Mouse (Mus musculus) limb, embryonic 10.5 days (tissue): ENCODE results near the gene Fez1. TPM values are rescaled to one million over a fixed set of nuclear protein-coding genes. Genes with fewer than 3 reads are reported as not detected.
A peak's percentile ranks its signal among the peaks of the same experiment; 100 is the strongest.

Experiments used
- DNase-seq: peaks from one replicate; pipeline ENCODE4 v3.0.0-alpha.2; 2017; ENCODE audit warnings: low spot score
- H3K27ac ChIP-seq: fragments of 300-500 bp; sonication (generic); 2 replicates; pipeline ENCODE4 v1.5.1; 2016; ENCODE audit warnings: mild to moderate bottlenecking
- H3K27me3 ChIP-seq: fragments of 300-500 bp; sonication (generic); 2 replicates; pipeline ENCODE4 v1.6.1; 2016; ENCODE audit warnings: low read depth, mild to moderate bottlenecking; ENCODE audit not compliant: poor library complexity, severe bottlenecking
- H3K36me3 ChIP-seq: fragments of 300-500 bp; sonication (generic); 2 replicates; pipeline ENCODE4 v1.6.1; 2016; ENCODE audit warnings: mild to moderate bottlenecking, moderate library complexity
- H3K4me1 ChIP-seq: fragments of 300-500 bp; sonication (generic); 2 replicates; pipeline ENCODE4 v1.6.1; 2016
- H3K4me3 ChIP-seq: fragments of 300-500 bp; sonication (generic); 2 replicates; pipeline ENCODE4 v1.5.1; 2016; ENCODE audit warnings: mild to moderate bottlenecking, moderate library complexity
- H3K9me3 ChIP-seq: fragments of 300-500 bp; sonication (generic); replicated peaks from 2 replicates; pipeline ENCODE4 v1.6.1; 2016; ENCODE audit warnings: mild to moderate bottlenecking
- WGBS: fragments of 180-500 bp; shearing (Covaris S2); methylation state at CpG from one replicate; pipeline ENCODE4 v1.1.7; 2016; 5-methylcytosine and 5-hydroxymethylcytosine counted together
- polyA plus RNA-seq: library from polyadenylated mRNA; unstranded; fragments of >200 nt; fragmentation: Nextera tagmentation; extraction: Ambion mirVana; gene quantifications from 2 replicates; pipeline ENCODE4 v1.2.1, GENCODE M21; 2016

The Fez1 gene
- polyA plus RNA-seq, 1 experiment from 2014 or later: 10.0 TPM

DNA sequence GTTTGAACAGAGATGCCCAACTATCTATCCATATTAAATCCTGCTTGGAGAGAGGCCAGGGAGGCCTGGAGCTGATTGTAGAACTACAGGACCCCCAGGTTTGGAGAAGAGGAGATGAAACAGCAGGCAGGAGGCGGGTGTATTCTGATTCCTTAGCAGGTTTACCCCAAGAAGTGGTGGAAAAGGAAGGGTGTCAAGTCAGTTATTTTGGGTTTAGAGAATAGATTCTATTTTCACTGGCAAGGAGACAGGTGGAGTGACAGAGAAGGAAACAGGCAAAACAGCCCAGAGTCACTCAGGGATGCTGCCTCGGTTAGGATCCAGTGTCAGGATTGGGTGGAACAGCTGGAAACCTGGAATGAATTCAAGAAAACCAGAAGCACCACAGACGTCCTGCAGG, 61.9 kb downstream of the Fez1 start:
- no peaks in the 10 kb centered on the region for H3K36me3 ChIP-seq
- H3K4me1 ChIP-seq: no peaks in the 10 kb centered on the region
- H3K9me3 ChIP-seq: no peaks in the 10 kb centered on the region
- no peaks in the 10 kb centered on the region for H3K27me3 ChIP-seq
- H3K27ac ChIP-seq: no peak overlapping the region
- DNase-seq: no peak
- no peak overlapping the region for H3K4me3 ChIP-seq
- 75% methylated on average over 3 of the region's 3 CpGs for WGBS

DNA sequence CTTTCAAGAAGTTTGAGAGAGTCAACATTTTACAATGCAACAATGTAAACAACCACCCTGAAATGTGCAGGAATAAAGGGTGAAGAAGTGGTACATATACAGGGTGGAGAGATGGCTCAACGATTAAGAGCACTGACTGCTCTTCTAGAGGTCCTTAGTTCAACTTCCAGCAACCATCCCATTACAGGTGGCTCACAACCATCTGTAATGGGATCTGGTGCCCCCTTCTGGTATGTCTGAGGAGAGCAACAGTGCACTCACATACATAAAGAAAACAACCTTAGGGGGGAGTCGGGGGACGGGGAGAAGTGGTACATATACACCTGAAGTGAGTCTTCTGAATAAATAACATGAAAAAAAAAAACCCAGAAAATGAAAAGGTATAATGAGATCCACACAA, 63.6 kb downstream of the Fez1 start:
- Histone ChIP-seq H3K27me3 (no peaks in the 10 kb centered on the region), H3K36me3 (no peaks in the 10 kb centered on the region), H3K4me1 (no peaks in the 10 kb centered on the region), H3K9me3 (no peaks in the 10 kb centered on the region), H3K27ac (no peak overlapping the region), H3K4me3 (no peak overlapping the region)
- 73% methylated on average over 3 of the region's 3 CpGs for WGBS
- DNase-seq: peak; percentile 35

DNA sequence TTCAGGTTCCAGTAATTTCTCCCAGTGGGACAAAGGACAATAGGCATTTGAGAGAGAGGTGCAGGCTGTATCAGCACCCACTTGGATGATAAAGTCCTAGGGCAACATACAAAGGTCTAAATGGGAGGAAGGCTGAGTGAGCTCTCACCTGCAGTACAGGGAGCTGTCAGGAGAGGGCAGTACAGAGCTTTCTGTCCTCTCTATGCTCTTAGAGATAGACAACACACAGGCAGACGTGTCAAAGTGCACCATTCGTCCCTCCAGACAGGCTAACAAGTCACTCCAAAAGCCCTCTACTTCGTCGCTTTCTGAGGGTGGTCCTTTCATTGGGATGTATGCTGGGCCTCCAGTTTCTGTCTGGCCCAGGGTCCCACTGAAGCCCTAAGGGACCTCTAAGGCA, 68.9 kb downstream of the Fez1 start:
- 37% methylated on average over 4 of the region's 4 CpGs for WGBS
- Histone ChIP-seq H3K4me3 (no peak overlapping the region), H3K36me3 (no peaks in the 10 kb centered on the region), H3K4me1 (no peaks in the 10 kb centered on the region), H3K27ac (no peak overlapping the region), H3K27me3 (no peaks in the 10 kb centered on the region), H3K9me3 (no peaks in the 10 kb centered on the region)
- peak; percentile 73 for DNase-seq

DNA sequence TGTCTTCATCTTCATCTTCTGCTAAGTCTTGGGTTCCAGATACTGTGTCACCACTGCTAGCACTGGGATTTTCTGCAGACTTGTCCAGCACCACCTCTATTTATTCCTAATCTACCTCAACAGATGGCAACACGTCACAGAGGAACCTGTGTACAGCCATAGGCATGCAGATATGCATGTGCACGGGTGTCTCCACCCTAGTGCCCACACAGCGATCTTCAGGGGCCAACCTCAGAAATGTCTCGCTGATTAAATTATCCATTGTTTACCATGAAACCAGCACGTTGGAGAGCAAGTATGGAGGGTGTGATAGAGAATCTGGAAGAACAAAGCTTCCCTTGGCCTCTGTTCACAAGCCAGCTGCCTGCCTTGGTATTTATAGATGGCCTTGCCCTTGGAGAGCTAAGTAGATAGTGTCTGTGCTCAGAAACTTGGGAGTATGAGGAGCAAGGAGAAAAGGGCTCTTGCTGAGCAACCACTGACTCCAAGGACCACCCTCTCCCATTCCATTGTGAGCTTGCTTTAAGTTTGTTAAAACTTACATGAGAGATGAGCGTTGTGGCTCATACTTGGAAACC, 71.8 kb downstream of the Fez1 start:
- no peak overlapping the region for H3K27ac ChIP-seq
- H3K4me1 ChIP-seq: no peaks in the 10 kb centered on the region
- H3K9me3 ChIP-seq: no peaks in the 10 kb centered on the region
- WGBS: 87% methylated on average over 6 of the region's 6 CpGs
- no peaks in the 10 kb centered on the region for H3K36me3 ChIP-seq
- no peak overlapping the region for H3K4me3 ChIP-seq
- no peaks in the 10 kb centered on the region for H3K27me3 ChIP-seq
- DNase-seq: no peak

GRCm38 (mm10) chr9:36894242-36894641, 72.6 kb downstream of the Fez1 start:
- no peak overlapping the region for H3K27ac ChIP-seq
- H3K27me3 ChIP-seq: no peaks in the 10 kb centered on the region
- no peaks in the 10 kb centered on the region for H3K4me1 ChIP-seq
- H3K4me3 ChIP-seq: no peak overlapping the region
- H3K9me3 ChIP-seq: no peaks in the 10 kb centered on the region
- DNase-seq: no peak
- WGBS: 85% methylated on average over 7 of the region's 7 CpGs
- no peaks in the 10 kb centered on the region for H3K36me3 ChIP-seq

- H3K4me3 ChIP-seq: no peak overlapping the region
- H3K27ac ChIP-seq: no peak overlapping the region
- no peaks in the 10 kb centered on the region for H3K9me3 ChIP-seq
- no peaks in the 10 kb centered on the region for H3K36me3 ChIP-seq
- H3K27me3 ChIP-seq: 0 out of 2 replicates have a peak, but pooled peaks cover 3% of the 10 kb centered on the region
- no peaks in the 10 kb centered on the region for H3K4me1 ChIP-seq
- peak; percentile 72 for DNase-seq
- WGBS: 83% methylated on average over 8 of the region's 8 CpGs
Measured at GRCm38 (mm10) chr9:36895009-36895693, 73.5 kb downstream of the Fez1 start.

GRCm38 (mm10) chr9:36898560-36898959, 76.9 kb downstream of the Fez1 start:
- Histone ChIP-seq H3K4me1 (no peaks in the 10 kb centered on the region), H3K27ac (no peak overlapping the region), H3K27me3 (0 out of 2 replicates have a peak, but pooled peaks cover 3% of the 10 kb centered on the region), H3K4me3 (no peak overlapping the region), H3K36me3 (no peaks in the 10 kb centered on the region), H3K9me3 (no peaks in the 10 kb centered on the region)
- WGBS: 96% methylated on average over 3 of the region's 3 CpGs
- DNase-seq: no peak

- DNase-seq: no peak
- WGBS: 92% methylated on average over 4 of the region's 4 CpGs
- no peaks in the 10 kb centered on the region for H3K36me3 ChIP-seq
- H3K9me3 ChIP-seq: no peaks in the 10 kb centered on the region
- no peaks in the 10 kb centered on the region for H3K4me1 ChIP-seq
- no peak overlapping the region for H3K27ac ChIP-seq
- 0 out of 2 replicates have a peak, but pooled peaks cover 3% of the 10 kb centered on the region for H3K27me3 ChIP-seq
- no peak overlapping the region for H3K4me3 ChIP-seq
Measured at GRCm38 (mm10) chr9:36900464-36900863, 78.8 kb downstream of the Fez1 start.

DNA sequence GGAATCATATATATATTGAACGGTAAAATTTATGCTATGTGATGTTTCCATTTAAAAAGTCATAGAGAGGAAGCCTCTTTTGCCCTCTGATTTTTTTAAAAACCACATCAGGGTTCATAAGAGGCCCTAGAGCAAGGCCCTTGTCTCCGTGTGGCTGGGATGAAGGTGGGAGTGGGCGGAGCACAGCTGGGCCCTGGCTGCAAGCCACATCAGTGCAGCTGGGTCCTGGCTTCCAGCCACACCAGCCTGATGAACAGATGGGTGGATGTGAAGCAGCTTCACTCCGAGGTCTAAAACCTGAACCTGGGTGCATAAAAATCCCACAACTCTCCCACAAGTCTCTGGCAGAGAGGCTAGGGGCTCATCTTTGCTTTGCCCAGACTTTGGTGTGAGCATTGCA, 83.8 kb downstream of the Fez1 start:
- Histone ChIP-seq H3K9me3 (no peaks in the 10 kb centered on the region), H3K4me3 (no peak overlapping the region), H3K36me3 (no peaks in the 10 kb centered on the region), H3K4me1 (no peaks in the 10 kb centered on the region), H3K27ac (no peak overlapping the region), H3K27me3 (no peaks in the 10 kb centered on the region)
- no peak for DNase-seq
- WGBS: 74% methylated on average over 4 of the region's 4 CpGs

DNA sequence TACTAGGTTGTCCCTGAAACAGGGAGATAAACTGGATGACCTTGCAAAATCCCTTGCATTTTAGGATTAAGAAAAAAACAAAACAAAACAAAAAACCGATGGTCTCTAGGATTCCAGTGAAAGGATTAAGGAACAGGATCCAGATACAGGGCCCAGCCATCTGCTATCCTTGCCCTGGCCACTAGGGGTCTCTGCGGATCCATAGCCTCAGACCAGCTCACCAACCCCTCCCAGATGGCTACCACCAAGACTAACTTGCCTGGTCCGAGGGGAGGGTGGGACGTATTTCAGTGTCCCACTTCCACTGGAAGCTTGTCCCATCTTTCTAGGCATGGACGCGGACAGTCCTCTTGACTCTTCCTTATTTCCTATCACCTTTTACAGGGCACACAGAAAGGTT, 94.7 kb downstream of the Fez1 start:
- peak; percentile 87 for DNase-seq
- no peak overlapping the region for H3K27ac ChIP-seq
- 6% methylated on average over 6 of the region's 6 CpGs for WGBS
- H3K36me3 ChIP-seq: no peaks in the 10 kb centered on the region
- H3K9me3 ChIP-seq: no peaks in the 10 kb centered on the region
- peaks cover 15% of the 10 kb centered on the region for H3K4me1 ChIP-seq
- no peak overlapping the region for H3K4me3 ChIP-seq
- H3K27me3 ChIP-seq: peaks cover 69% of the 10 kb centered on the region

DNA sequence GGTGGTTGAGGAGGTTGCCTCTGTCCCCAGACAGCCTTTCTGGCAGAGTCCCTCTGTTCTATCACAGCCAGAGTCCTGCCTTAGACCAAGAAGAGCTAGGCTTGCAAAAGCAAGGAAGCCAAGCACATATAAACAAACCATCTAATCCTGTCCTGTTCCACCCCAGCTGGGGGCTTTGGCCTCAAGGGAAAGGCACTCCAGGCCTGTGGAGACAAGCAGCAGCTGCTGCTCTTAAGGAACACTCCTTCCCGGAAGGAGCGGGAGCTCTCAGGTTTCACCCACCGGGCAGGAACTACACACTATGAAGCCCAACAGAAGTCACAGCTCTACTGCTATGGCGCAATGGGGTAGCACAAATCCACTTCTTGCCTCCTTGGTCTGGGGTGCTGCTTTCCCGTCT, 95.3 kb downstream of the Fez1 start:
- DNase-seq: peak; percentile 61
- peaks cover 72% of the 10 kb centered on the region for H3K27me3 ChIP-seq
- H3K27ac ChIP-seq: no peak overlapping the region

GRCm38 (mm10) chr9:36918582-36918981, 96.9 kb downstream of the Fez1 start:
- DNase-seq: no peak
- 67% methylated on average over 3 of the region's 3 CpGs for WGBS
- H3K4me3 ChIP-seq: no peak overlapping the region
- no peaks in the 10 kb centered on the region for H3K9me3 ChIP-seq
- no peaks in the 10 kb centered on the region for H3K36me3 ChIP-seq
- peaks cover 77% of the 10 kb centered on the region for H3K27me3 ChIP-seq
- H3K4me1 ChIP-seq: peaks cover 18% of the 10 kb centered on the region
- H3K27ac ChIP-seq: no peak overlapping the region

More for the DNA sequence above, 95.3 kb downstream of the Fez1 start:
- 21% methylated on average over 5 of the region's 5 CpGs for WGBS
- no peaks in the 10 kb centered on the region for H3K9me3 ChIP-seq
- H3K4me3 ChIP-seq: no peak overlapping the region
- no peaks in the 10 kb centered on the region for H3K36me3 ChIP-seq
- peaks cover 18% of the 10 kb centered on the region for H3K4me1 ChIP-seq

DNA sequence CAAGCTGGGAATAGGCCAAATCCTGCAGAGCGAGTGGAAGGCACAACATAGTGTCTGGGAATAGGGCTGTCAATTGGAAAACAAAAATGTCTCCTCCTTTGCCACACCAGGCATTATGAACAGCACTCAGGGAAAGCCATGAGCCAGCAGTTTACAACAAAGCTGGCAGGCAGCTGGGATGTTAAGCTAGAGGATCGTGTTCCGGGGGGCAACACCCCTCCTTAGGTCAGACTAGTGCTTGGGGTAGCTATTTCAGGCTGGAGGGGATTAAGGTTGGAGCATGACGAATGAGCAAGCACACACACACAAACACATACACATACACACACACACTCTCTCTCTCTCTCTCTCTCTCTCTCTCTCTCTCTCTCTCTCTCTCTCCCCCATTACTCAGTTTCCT, 97.8 kb downstream of the Fez1 start:
- Histone ChIP-seq H3K27ac (no peak overlapping the region), H3K4me1 (peaks cover 18% of the 10 kb centered on the region), H3K4me3 (no peak overlapping the region), H3K9me3 (no peaks in the 10 kb centered on the region), H3K36me3 (no peaks in the 10 kb centered on the region), H3K27me3 (peaks cover 72% of the 10 kb centered on the region)
- DNase-seq: no peak
- 68% methylated on average over 4 of the region's 4 CpGs for WGBS
